Mouse (Mus musculus) ES-E14 (cell line): ENCODE measurements around the gene Acsm4.

ENCODE experiments used
- CHD2 ChIP-seq: IDR thresholded peaks from 2 replicates; pipeline ENCODE4 v1.6.1; 2014; ENCODE audit warnings: mild to moderate bottlenecking, low read depth, low read length, inconsistent platforms
- HCFC1 ChIP-seq: IDR thresholded peaks from 2 replicates; pipeline ENCODE4 v1.6.1; 2012; ENCODE audit warnings: low read length, inconsistent platforms, borderline replicate concordance; ENCODE audit not compliant: insufficient read depth
- MAFK ChIP-seq: IDR thresholded peaks from 2 replicates; pipeline ENCODE4 v1.6.1; 2014; ENCODE audit warnings: mild to moderate bottlenecking, low read depth, low read length, inconsistent platforms; ENCODE audit not compliant: insufficient read depth
- ZC3H11A ChIP-seq: IDR thresholded peaks from 2 replicates; pipeline ENCODE4 v1.6.1; 2012; ENCODE audit warnings: low read depth, mild to moderate bottlenecking, inconsistent platforms, low read length, borderline replicate concordance

GRCm38 (mm10) chr7:119667893-119668292 is 21.9 kb upstream of the Acsm4 start:
- TF ChIP-seq CHD2, result no peak
- no peak for TF ChIP-seq HCFC1
- no peak for TF ChIP-seq ZC3H11A
- TF ChIP-seq MAFK, result no peak
